Mouse (Mus musculus) forebrain, embryonic 12.5 days (tissue): ENCODE results near the gene Mthfs. TPM values are rescaled to one million over a fixed set of nuclear protein-coding genes. Genes with fewer than 3 reads are reported as not detected.

Experiments used
- ATAC-seq: fragments of 200-750 bp; cut with Nextera tagmentation; 2 replicates; pipeline ENCODE4 v1.8.0; 2017; ENCODE audit warnings: moderate TSS enrichment; ENCODE audit not compliant: low FRiP score
- H3K27ac ChIP-seq: fragments of 300-500 bp; sonication (generic); 2 replicates; pipeline ENCODE4 v1.5.1; 2016; ENCODE audit warnings: mild to moderate bottlenecking
- H3K27me3 ChIP-seq: fragments of 300-500 bp; sonication (generic); 2 replicates; pipeline ENCODE4 v1.6.1; 2016; ENCODE audit warnings: mild to moderate bottlenecking
- H3K36me3 ChIP-seq: fragments of 300-500 bp; sonication (generic); replicated peaks from 2 replicates; pipeline ENCODE4 v1.6.1; 2016; ENCODE audit warnings: mild to moderate bottlenecking
- H3K4me1 ChIP-seq: fragments of 300-500 bp; sonication (generic); 2 replicates; pipeline ENCODE4 v1.6.1; 2016
- H3K4me2 ChIP-seq: fragments of 300-500 bp; sonication (generic); 2 replicates; pipeline ENCODE4 v1.6.1; 2016; ENCODE audit warnings: mild to moderate bottlenecking, moderate library complexity
- H3K4me3 ChIP-seq: fragments of 300-500 bp; sonication (generic); replicated peaks from 2 replicates; pipeline ENCODE4 v1.5.1; 2016; ENCODE audit warnings: mild to moderate bottlenecking
- H3K9ac ChIP-seq: fragments of 300-500 bp; sonication (generic); 2 replicates; pipeline ENCODE4 v1.6.1; 2016; ENCODE audit warnings: mild to moderate bottlenecking
- H3K9me3 ChIP-seq: fragments of 300-500 bp; sonication (generic); 2 replicates; pipeline ENCODE4 v1.6.1; 2016
- WGBS: fragments of 180-500 bp; shearing (Covaris S2); methylation state at CpG from one replicate; pipeline ENCODE4 v1.1.7; 2016; 5-methylcytosine and 5-hydroxymethylcytosine counted together
- polyA plus RNA-seq: library from polyadenylated mRNA; unstranded; fragments of >200 nt; fragmentation: Nextera tagmentation; extraction: Ambion mirVana; gene quantifications from 2 replicates; pipeline ENCODE4 v1.2.1, GENCODE M21; 2016

Gene Mthfs
- polyA plus RNA-seq, 1 experiment from 2014 or later, result 14.9 TPM

DNA sequence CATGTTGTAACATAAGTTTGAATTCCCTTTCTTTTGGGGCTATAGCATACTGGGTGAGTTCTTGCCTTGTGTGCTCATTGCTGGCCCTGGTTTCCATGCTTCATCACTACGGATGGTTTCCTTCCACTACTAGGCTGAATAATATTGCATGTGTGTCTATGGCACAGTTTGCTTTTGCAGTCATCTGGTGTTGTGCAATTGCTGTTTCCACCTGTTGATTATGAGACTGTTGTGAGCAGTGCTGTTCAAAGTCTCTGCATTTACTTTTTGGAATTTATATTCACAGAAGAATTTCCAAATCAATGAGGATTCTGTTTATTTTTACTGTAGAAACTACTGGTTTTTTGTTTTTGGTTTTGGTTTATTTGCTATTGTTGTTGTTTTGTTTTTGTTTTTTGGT is 54.1 kb downstream of the Mthfs start:
- H3K4me2 ChIP-seq, result no peak overlapping the region
- H3K4me3 ChIP-seq, result no peak overlapping the region
- no peak overlapping the region for H3K9ac ChIP-seq
- ATAC-seq, result no peak
- no peaks in the 10 kb centered on the region for H3K27me3 ChIP-seq
- H3K9me3 ChIP-seq, result no peaks in the 10 kb centered on the region
- H3K36me3 ChIP-seq, result no peaks in the 10 kb centered on the region
- no peaks in the 10 kb centered on the region for H3K4me1 ChIP-seq
- no peak overlapping the region for H3K27ac ChIP-seq
- WGBS, result 86% methylated on average over 1 of the region's 1 CpGs

DNA sequence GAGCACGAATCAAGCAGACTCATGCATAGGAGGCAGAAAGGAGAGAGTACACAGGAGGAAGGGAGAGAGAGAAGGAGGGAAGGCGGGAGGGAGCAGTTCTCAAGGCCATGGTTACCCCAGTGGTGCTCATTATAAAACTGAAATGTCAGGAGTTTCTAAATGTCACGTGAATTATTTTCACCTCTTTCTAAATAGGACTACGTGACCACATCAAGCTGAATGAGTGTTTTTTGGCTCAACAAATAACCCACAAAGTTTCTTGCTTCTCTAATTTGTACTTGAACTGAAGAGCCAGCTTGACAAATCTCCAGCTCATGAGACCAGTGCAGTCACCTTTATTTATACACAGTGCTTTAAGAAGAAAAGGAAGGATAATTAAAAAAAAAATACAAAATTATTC is 56.6 kb downstream of the Mthfs start:
- H3K9ac ChIP-seq, result no peak overlapping the region
- no peak overlapping the region for H3K4me2 ChIP-seq
- no peak overlapping the region for H3K27ac ChIP-seq
- WGBS, result 73% methylated on average over 4 of the region's 4 CpGs
- no peaks in the 10 kb centered on the region for H3K9me3 ChIP-seq
- no peak for ATAC-seq
- H3K4me1 ChIP-seq, result no peaks in the 10 kb centered on the region
- H3K27me3 ChIP-seq, result no peaks in the 10 kb centered on the region
- H3K4me3 ChIP-seq, result no peak overlapping the region
- no peaks in the 10 kb centered on the region for H3K36me3 ChIP-seq

DNA sequence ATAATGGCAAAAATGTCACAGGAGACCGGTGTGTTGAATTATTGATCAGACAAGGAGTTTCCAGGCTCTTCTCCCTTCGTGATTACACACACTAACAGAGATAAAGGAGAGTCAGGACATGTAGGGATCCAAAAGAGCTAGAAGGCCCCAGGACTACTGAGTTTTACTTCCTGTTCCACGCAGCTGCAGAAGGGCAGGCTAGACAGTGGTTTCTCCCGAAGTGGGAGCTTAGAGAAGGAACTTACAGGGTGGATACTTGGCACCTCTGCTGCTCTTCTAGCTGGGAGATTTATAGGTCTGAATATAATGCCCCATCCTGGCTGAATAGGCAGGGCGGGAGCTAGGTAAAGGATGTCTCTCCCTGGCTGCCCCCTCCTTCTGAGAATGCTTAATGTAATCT is 57.1 kb downstream of the Mthfs start:
- WGBS, result 64% methylated on average over 5 of the region's 5 CpGs
- H3K4me1 ChIP-seq, result no peaks in the 10 kb centered on the region
- no peak overlapping the region for H3K4me2 ChIP-seq
- no peak for ATAC-seq
- no peak overlapping the region for H3K27ac ChIP-seq
- no peaks in the 10 kb centered on the region for H3K36me3 ChIP-seq
- H3K9ac ChIP-seq, result no peak overlapping the region
- H3K27me3 ChIP-seq, result no peaks in the 10 kb centered on the region
- H3K4me3 ChIP-seq, result no peak overlapping the region
- H3K9me3 ChIP-seq, result no peaks in the 10 kb centered on the region

DNA sequence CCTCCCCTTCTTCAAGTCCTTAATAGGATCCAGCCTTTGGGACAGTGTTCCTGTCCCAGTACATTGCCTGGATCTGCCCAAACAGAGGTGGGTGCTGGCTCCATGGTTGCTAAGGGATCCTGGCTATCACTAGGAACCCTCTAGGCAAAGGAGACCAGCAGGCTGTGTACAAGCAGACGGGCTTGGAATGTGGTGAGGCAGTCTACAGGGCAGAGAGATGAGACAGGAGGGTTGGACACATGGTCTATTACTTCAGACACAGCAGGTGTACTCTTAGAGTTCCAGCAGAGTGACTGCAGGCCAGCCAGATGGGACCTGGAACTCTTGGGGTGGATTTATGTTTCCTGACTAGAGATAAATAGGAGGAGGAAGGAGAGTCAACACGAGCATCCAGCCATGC is 59.9 kb downstream of the Mthfs start:
- H3K27ac ChIP-seq, result no peak overlapping the region
- H3K36me3 ChIP-seq, result no peaks in the 10 kb centered on the region
- WGBS, result 87% methylated on average over 2 of the region's 2 CpGs
- ATAC-seq, result no peak
- no peaks in the 10 kb centered on the region for H3K27me3 ChIP-seq
- H3K4me1 ChIP-seq, result no peaks in the 10 kb centered on the region
- no peak overlapping the region for H3K4me2 ChIP-seq
- no peak overlapping the region for H3K4me3 ChIP-seq
- H3K9ac ChIP-seq, result no peak overlapping the region
- H3K9me3 ChIP-seq, result no peaks in the 10 kb centered on the region

DNA sequence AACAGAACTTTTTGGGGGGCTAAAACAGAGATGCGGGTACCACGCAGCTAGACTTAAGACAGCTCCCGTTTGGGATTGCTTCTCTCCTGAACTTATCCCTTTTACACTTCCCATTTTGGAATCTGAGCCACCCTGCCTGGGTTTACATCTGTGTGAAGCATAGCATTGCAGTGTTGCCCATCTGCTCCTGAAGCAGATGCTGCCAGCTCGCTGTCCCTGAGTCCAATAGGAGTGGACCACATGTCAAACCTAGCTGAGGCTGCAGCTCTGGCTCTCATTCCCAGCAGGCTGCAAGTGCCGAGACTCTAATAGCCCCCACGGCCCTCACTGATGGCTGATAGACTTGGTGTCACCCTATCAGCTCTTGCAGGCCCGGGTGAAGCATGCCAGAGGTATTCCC is 63.3 kb downstream of the Mthfs start:
- Histone ChIP-seq H3K4me2 (no peak overlapping the region), H3K36me3 (no peaks in the 10 kb centered on the region), H3K4me1 (no peaks in the 10 kb centered on the region), H3K9me3 (no peaks in the 10 kb centered on the region), H3K27ac (no peak overlapping the region), H3K4me3 (no peak overlapping the region), H3K9ac (no peak overlapping the region), H3K27me3 (no peaks in the 10 kb centered on the region)
- no peak for ATAC-seq
- WGBS, result 87% methylated on average over 7 of the region's 7 CpGs

DNA sequence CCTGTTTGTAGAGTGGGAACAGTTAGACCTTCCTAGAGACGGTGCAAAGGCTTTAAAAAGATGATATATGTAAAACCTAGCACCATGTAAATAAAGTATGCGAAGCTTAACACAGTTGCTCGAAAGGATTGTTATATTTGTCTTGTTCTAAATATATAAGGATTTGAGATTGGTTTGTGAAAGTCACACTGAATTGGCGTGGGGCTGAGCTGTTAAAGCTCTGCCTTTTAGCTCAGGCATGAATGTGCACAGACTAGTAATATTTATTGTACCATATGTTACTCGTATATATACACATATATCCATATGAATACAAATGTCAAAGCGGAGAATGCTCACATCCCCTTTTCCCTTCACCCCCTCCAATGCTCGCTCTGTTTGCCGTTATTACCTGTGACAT is 67.7 kb downstream of the Mthfs start:
- Histone ChIP-seq H3K27ac (no peak overlapping the region), H3K4me1 (no peaks in the 10 kb centered on the region), H3K9ac (no peak overlapping the region), H3K27me3 (no peaks in the 10 kb centered on the region), H3K36me3 (no peaks in the 10 kb centered on the region), H3K4me2 (no peak overlapping the region), H3K9me3 (no peaks in the 10 kb centered on the region), H3K4me3 (no peak overlapping the region)
- WGBS, result 90% methylated on average over 8 of the region's 8 CpGs
- ATAC-seq, result no peak

DNA sequence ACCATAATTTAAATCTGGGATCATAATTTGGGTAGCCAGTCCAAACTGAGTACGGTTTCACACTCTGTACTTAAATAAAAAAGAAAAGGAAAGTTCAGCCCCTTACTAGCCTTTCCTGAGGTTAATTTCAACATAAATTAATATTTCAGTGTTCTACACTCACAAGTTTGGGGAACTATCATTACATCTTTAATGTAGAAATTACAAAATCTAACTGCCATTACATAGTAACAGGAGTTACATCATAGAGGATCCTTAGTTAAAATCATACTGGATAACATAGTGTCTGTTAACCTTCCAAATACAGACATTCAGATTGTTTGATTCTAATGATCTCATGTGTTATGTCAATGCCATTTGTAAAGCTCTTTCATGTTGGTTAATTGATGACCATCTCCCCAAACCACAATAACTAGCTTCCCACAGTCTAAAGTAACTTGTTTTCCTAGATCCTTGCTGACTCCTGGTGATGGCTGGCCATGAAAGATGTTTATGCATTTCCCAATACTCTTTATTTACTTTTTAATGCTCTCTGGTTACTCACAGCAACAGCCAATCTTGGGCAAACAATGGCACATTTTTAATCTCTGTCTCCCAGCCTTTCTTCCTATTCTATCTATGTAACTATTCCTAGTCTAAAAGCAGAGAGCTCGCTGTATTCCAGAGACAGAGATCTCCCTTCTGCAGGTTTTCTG is 72.0 kb downstream of the Mthfs start:
- Histone ChIP-seq H3K36me3 (no peaks in the 10 kb centered on the region), H3K4me1 (no peaks in the 10 kb centered on the region), H3K27ac (no peak overlapping the region), H3K9me3 (no peaks in the 10 kb centered on the region), H3K9ac (no peak overlapping the region), H3K27me3 (no peaks in the 10 kb centered on the region), H3K4me2 (no peak overlapping the region), H3K4me3 (no peak overlapping the region)
- no peak for ATAC-seq
- WGBS, result 88% methylated on average over 2 of the region's 2 CpGs

DNA sequence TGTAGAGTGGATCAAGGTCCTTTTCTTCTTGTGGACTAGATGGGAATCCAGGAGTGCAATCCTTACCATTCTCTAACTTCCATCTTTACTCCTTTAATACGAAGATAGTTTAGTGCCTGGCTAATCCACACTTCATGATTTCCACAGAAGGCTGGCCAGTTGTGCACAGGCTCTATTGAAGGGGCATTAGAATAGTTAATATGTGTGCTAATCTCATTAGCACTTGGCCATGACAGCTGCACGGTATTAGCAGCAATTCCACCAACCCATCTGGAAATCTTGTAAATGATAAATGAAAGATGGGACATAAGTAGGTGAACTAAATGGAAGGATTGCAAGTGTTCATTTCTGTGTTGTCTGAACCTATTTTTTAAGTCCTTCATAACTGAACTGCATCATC is 77.6 kb downstream of the Mthfs start:
- H3K27ac ChIP-seq, result no peak overlapping the region
- no peaks in the 10 kb centered on the region; the same call in 1 of the 2 replicates for H3K4me1 ChIP-seq
- H3K9ac ChIP-seq, result no peak overlapping the region
- 66% methylated on average over 2 of the region's 2 CpGs for WGBS
- H3K36me3 ChIP-seq, result no peaks in the 10 kb centered on the region
- H3K4me3 ChIP-seq, result no peak overlapping the region
- H3K4me2 ChIP-seq, result no peak overlapping the region
- H3K9me3 ChIP-seq, result no peaks in the 10 kb centered on the region
- no peak for ATAC-seq
- no peaks in the 10 kb centered on the region for H3K27me3 ChIP-seq

DNA sequence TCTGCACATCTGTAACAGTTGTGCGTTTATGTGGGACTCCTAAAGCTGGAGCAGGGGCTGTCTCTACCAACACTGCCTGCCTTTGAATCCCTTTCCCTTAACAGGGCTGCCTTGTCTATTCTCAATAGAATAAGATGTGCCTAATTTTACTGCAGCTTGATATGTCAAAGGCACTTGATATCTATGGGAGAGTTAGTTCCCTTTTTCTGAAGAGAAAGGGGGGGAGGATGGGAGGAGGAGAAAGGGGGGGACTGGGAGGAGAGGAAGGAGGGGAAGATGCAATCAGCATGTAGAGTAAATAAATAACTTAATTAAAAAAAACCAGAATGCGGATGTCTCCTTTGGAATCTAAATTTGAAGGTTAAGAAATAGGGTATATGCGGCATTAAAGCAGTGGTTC is 82.9 kb downstream of the Mthfs start:
- Histone ChIP-seq H3K27ac (no peak overlapping the region), H3K36me3 (no peaks in the 10 kb centered on the region), H3K4me3 (no peak overlapping the region), H3K9ac (no peak overlapping the region), H3K4me2 (no peak overlapping the region), H3K4me1 (no peaks in the 10 kb centered on the region), H3K9me3 (no peaks in the 10 kb centered on the region), H3K27me3 (no peaks in the 10 kb centered on the region)
- no peak for ATAC-seq
- 93% methylated on average over 3 of the region's 3 CpGs for WGBS

DNA sequence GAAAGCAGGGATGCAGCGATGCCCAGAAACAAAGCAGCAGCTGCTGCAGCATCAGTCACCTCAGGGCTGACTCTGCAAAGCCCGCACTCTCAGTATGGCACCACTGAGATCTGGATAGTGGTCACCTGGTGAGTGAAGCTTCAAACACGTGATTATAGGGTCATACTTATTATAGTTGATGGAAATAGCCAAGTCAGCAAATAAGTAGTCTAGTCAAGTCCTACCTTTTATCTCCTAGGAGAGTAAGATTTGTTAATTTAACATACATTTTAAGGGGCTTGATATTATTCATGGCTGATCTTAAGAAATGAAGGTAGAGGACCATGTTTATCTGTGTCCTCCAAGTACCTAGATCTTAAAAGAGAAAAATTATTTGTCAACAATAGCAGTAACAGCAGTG is 83.6 kb downstream of the Mthfs start:
- Histone ChIP-seq H3K4me1 (no peaks in the 10 kb centered on the region), H3K27me3 (no peaks in the 10 kb centered on the region), H3K27ac (no peak overlapping the region), H3K4me2 (no peak overlapping the region), H3K9ac (no peak overlapping the region), H3K36me3 (no peaks in the 10 kb centered on the region), H3K9me3 (no peaks in the 10 kb centered on the region), H3K4me3 (no peak overlapping the region)
- WGBS, result 61% methylated on average over 3 of the region's 3 CpGs
- ATAC-seq, result no peak

DNA sequence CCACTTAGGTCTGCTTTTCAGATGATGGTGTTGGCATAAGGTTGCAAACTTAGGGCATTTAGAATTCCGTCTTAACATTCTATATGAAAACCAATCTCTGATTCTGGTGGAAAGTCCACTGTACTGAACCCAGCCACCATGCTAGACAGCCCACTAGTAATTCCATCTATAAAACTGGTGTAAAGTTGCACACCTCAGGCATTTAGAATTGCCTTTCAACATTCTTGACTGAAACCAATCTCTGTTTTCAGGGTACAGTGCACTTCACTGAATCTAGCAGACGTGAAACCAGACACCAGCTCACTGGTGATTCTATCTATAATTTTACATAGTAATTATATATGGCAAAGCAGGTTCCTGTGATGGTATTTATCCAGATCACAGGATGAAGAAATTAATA is 95.2 kb downstream of the Mthfs start:
- 74% methylated on average over 2 of the region's 2 CpGs for WGBS
- H3K27me3 ChIP-seq, result no peaks in the 10 kb centered on the region

DNA sequence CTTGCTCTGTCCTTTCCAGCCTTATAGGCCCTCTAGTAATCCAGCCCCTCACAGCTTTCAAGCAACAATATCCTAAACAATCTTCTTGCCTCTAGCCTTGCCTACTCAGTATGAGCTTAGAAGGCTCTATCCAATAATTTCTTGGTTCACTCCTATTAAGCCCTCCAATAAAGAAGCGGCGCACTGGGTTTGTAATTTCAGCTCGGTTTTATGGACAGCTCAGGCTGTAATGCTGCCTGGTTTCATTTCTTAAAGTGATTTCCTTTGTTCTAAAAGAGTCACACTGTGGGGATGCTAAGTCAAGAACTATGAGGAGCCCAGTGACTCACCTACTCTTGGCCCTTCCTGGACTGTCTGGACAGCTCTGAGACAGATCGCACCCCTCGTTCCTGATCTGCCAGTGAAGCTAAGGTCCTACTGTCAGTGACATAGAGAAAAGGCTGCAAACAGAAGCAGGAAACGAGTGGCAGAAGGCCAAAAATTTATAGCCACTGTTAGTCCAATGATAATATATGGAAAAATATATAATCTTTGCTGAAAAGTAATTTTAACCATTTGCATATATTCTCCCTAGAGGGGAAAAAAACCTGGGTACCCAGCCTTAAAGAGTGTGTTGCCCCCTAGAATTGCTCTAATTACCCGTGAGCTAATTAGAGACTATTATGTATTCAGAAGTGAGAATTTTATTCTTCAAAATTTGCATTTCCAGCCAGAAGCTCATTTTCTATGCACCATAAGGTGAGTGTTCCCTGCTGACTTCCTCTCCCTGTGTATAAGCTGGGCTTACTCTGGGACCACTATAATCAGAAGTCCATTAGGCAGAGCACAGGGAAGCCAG is 98.1 kb downstream of the Mthfs start:
- no peaks in the 10 kb centered on the region for H3K9me3 ChIP-seq
- no peak overlapping the region for H3K9ac ChIP-seq
- no peak for ATAC-seq
- H3K4me1 ChIP-seq, result no peaks in the 10 kb centered on the region
- 75% methylated on average over 7 of the region's 7 CpGs for WGBS
- no peak overlapping the region for H3K27ac ChIP-seq
- no peak overlapping the region for H3K4me2 ChIP-seq
- no peaks in the 10 kb centered on the region for H3K36me3 ChIP-seq
- no peak overlapping the region for H3K4me3 ChIP-seq
- H3K27me3 ChIP-seq, result no peaks in the 10 kb centered on the region

More for the DNA sequence above, 95.2 kb downstream of the Mthfs start:
- H3K4me3 ChIP-seq, result no peak overlapping the region
- H3K9ac ChIP-seq, result no peak overlapping the region
- ATAC-seq, result no peak
- no peaks in the 10 kb centered on the region for H3K4me1 ChIP-seq
- H3K36me3 ChIP-seq, result no peaks in the 10 kb centered on the region
- H3K4me2 ChIP-seq, result no peak overlapping the region
- no peaks in the 10 kb centered on the region for H3K9me3 ChIP-seq
- no peak overlapping the region for H3K27ac ChIP-seq

DNA sequence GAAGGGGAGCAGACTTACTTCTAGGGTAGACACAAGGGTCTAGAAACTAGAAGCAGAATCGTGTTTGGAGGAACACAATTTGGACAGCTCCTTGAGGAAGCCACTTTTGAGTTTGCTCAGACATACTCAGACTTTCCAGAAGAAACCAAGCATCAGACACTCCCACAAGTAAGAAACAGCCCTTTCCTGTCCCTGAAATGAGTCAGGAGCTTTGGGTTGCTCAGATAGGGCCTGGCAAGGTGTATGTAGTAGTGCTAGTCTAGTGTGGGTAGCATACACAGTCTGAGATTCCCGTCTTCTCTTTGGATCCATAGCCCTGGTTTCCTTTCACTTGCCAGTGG is 98.7 kb downstream of the Mthfs start:
- H3K27ac ChIP-seq, result no peak overlapping the region
- H3K4me2 ChIP-seq, result no peak overlapping the region
- H3K27me3 ChIP-seq, result no peaks in the 10 kb centered on the region
- H3K9ac ChIP-seq, result no peak overlapping the region
- H3K4me3 ChIP-seq, result no peak overlapping the region
- no peaks in the 10 kb centered on the region for H3K4me1 ChIP-seq
- H3K36me3 ChIP-seq, result no peaks in the 10 kb centered on the region
- no peak for ATAC-seq
- 79% methylated on average over 2 of the region's 2 CpGs for WGBS
- H3K9me3 ChIP-seq, result no peaks in the 10 kb centered on the region
